ENCODE assay signal across 10 mouse cellular contexts in the genomic region with DNA sequence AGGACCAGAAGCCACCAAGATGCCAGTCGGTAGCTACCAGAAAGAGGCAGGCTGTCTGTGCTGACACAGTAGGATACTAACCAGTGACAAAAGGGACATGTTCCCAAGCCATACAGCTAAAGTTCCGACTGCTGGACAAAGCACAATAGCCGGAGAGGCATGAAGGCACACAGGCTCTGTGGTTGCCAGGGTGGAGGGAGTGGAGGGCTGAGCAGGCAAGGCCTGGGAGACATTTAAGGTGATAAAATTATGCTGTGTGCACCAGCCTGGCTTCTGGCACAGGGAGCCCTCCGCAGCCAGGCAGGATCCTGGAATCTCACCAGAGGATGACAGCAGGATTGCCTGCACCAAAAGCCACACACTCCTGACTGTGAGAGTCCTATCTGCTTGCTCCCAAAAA.
A peak's percentile ranks its signal among the peaks of the same experiment; 100 is the strongest.
DNase-seq lines count a peak whose midpoint lies in the region.
"Had no signal": no experiment of that assay in that cellular context is flagged by ENCODE, and none has a peak within 500 bp of the region (broad histone marks: within the 10 kb centered on the region; RNA-seq: fewer than 3 reads in every experiment).

No protein-coding gene starts in this region.

- peaks cover 8% of the 10 kb centered on the region for H3K4me1 ChIP-seq in hindbrain, embryonic 10.5 days (replicated peaks)
- H3K4me1 ChIP-seq: limb, embryonic 15.5 days; stomach, embryonic 15.5 days had no signal

- WGBS in hindbrain, embryonic 10.5 days, result 34% methylated on average over 4 of the region's 4 CpGs

- peak overlapping the region; percentile 62 for H3K27ac ChIP-seq in hindbrain, embryonic 10.5 days
- H3K27ac ChIP-seq: limb, embryonic 15.5 days; stomach, embryonic 15.5 days had no signal

- no peak overlapping the region for H3K4me3 ChIP-seq in hindbrain, embryonic 10.5 days
- H3K4me3 ChIP-seq: limb, embryonic 15.5 days; stomach, embryonic 15.5 days had no signal

- H3K27me3 ChIP-seq in hindbrain, embryonic 10.5 days (ENCODE audit: insufficient read depth, poor library complexity, severe bottlenecking), result no peaks in the 10 kb centered on the region
- H3K27me3 ChIP-seq: limb, embryonic 15.5 days; stomach, embryonic 15.5 days had no signal

- H3K36me3 ChIP-seq in hindbrain, embryonic 10.5 days, result no peaks in the 10 kb centered on the region
- H3K36me3 ChIP-seq: limb, embryonic 15.5 days; stomach, embryonic 15.5 days had no signal

- intact Hi-C loops in left cerebral cortex, postnatal 36 days (cut with DNase I), result no loop called here
- intact Hi-C loops in left cerebral cortex, postnatal 10 days (cut with DNase I), result no loop called here

- no peaks in the 10 kb centered on the region for H3K9me3 ChIP-seq in hindbrain, embryonic 10.5 days
- H3K9me3 ChIP-seq: limb, embryonic 15.5 days; stomach, embryonic 15.5 days had no signal

- DNase-seq in left cerebral cortex, postnatal 36 days (ENCODE audit: low spot score in 2 of 2), result peak; percentile 8 to 10
- DNase-seq in left cerebral cortex, postnatal 10 days (ENCODE audit: extremely low spot score in 1 of 2, low spot score in 2 of 2), result no peak
- peak; percentile 4 for DNase-seq in cerebellum, adult 9-11 months
- peak; percentile 20 for DNase-seq in hindbrain, embryonic 10.5 days (ENCODE audit: low spot score)
- DNase-seq in layer of hippocampus, postnatal 14 days (ENCODE audit: low spot score in 2 of 2), result peak; percentile 8 to 26
- DNase-seq in gastrocnemius, postnatal 25 days, result no peak
- no peak for DNase-seq in heart, adult 9 months (ENCODE audit: low spot score in 2 of 2)
- DNase-seq: kidney, postnatal 36 days had no signal

Comparison
In these comparisons a context has a peak if more than half of its experiments do, and no peak if none do; other contexts are left out.
1. DNase-seq: peak in left cerebral cortex, postnatal 36 days (2 of 2), cerebellum, adult 9-11 months (single experiment), hindbrain, embryonic 10.5 days (single experiment) and layer of hippocampus, postnatal 14 days (2 of 2); none in left cerebral cortex, postnatal 10 days (0 of 2), gastrocnemius, postnatal 25 days (single experiment) and heart, adult 9 months (0 of 2).